Mouse (Mus musculus) ES-E14 (cell line): ENCODE data around the gene Ank3.

ENCODE experiments used
- HCFC1 ChIP-seq: IDR thresholded peaks from 2 replicates; pipeline ENCODE4 v1.6.1; 2012; ENCODE audit warnings: low read length, inconsistent platforms, borderline replicate concordance; ENCODE audit not compliant: insufficient read depth
- MAFK ChIP-seq: IDR thresholded peaks from 2 replicates; pipeline ENCODE4 v1.6.1; 2014; ENCODE audit warnings: mild to moderate bottlenecking, low read depth, low read length, inconsistent platforms; ENCODE audit not compliant: insufficient read depth

DNA sequence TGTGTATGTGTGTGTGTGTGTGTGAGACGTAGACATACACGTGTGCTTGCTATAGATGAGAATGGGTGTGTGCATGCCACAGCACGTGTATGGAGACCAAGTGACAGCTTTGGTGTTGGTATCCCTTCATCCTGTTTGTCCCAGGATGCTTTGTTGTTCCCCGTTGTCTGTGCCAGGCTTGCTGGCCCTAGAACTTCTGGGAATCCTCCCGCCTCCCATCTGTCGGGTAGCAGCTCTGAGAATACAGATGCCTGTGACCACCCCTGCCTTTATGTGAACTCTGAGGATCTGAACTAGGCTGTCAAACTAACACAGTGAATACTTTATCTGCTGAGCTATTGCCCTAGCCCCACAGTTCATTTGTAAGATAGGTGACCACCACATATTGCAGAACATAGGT is 330.3 kb downstream of the Ank3 start:
- TF ChIP-seq HCFC1 (no peak), MAFK (no peak)
